ENCODE assay signal across 24 mouse cellular contexts in genomic region chr12:108632501-108632900, GRCm38 (mm10).
"Had no signal": no experiment of that assay in that cellular context is flagged by ENCODE, and none has a peak within 500 bp of the region (broad histone marks: within the 10 kb centered on the region; RNA-seq: fewer than 3 reads in every experiment).

No protein-coding gene starts in this region.

- H3K4me3 ChIP-seq: heart, adult 2 months; heart, embryonic 13.5 days; heart, embryonic 15.5 days; hindbrain, embryonic 13.5 days; hindbrain, embryonic 15.5 days; kidney, embryonic 15.5 days; layer of hippocampus, adult 2 months; left cerebral cortex, adult 2 months; limb, embryonic 10.5 days; limb, embryonic 12.5 days had no signal

- ATAC-seq: hindbrain, postnatal 0 days; intestine, embryonic 16.5 days had no signal

- DNase-seq: gastrocnemius, postnatal 14 days; gastrocnemius, postnatal 36 days; heart, adult 11 months; heart, adult 2 months; heart, postnatal 14 days; heart, postnatal 36 days; kidney, adult 11 months; kidney, adult 2 months; kidney, adult 9 months; kidney, postnatal 14 days; kidney, postnatal 36 days had no signal

- H3K9ac ChIP-seq: heart, embryonic 13.5 days; heart, embryonic 15.5 days; hindbrain, embryonic 13.5 days; hindbrain, embryonic 15.5 days; kidney, embryonic 15.5 days; limb, embryonic 12.5 days had no signal

- H3K4me1 ChIP-seq: hindbrain, embryonic 15.5 days had no signal

- H3K27me3 ChIP-seq: heart, embryonic 13.5 days; heart, embryonic 15.5 days; hindbrain, embryonic 13.5 days; hindbrain, embryonic 15.5 days; kidney, embryonic 15.5 days; limb, embryonic 12.5 days had no signal

- H3K9me3 ChIP-seq: heart, embryonic 13.5 days; heart, embryonic 15.5 days; hindbrain, embryonic 13.5 days; hindbrain, embryonic 15.5 days; kidney, embryonic 15.5 days; limb, embryonic 10.5 days; limb, embryonic 12.5 days had no signal

- H3K4me2 ChIP-seq: heart, embryonic 11.5 days; heart, embryonic 13.5 days; heart, embryonic 15.5 days; hindbrain, embryonic 13.5 days; hindbrain, embryonic 15.5 days; kidney, embryonic 15.5 days; limb, embryonic 12.5 days had no signal

- H3K36me3 ChIP-seq: heart, embryonic 15.5 days; hindbrain, embryonic 15.5 days had no signal

- H3K27ac ChIP-seq: heart, adult 2 months; heart, embryonic 13.5 days; heart, embryonic 15.5 days; hindbrain, embryonic 13.5 days; hindbrain, embryonic 15.5 days; hindbrain, postnatal 0 days; kidney, embryonic 15.5 days; kidney, postnatal 0 days; layer of hippocampus, adult 2 months; left cerebral cortex, adult 2 months; limb, embryonic 10.5 days; limb, embryonic 12.5 days had no signal
